Mouse (Mus musculus): Measurements from ENCODE around the gene Ilkap.

Ilkap gene

DNA sequence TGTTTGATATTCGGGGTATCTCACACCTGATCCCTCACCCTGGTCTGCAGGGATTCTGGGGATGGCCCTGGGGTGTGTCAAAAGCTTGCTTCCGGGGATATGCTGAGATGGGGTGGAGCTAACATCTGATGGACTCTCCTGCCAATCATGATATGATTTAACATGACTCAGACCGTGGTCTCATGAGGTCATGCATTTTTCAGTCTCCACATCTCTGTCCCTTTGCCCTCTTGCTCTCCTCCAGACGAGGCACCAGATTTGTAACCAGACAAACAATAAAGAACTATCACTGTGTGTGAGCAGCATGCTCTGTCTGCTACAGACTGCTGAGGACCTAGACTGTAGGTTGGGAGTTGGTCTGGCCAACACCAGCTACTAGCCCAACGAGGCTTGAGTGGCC is 36.5 kb downstream of the Ilkap start:
- DNase-seq (ENCODE audit: low spot score in 2 of 2), result no peak

DNA sequence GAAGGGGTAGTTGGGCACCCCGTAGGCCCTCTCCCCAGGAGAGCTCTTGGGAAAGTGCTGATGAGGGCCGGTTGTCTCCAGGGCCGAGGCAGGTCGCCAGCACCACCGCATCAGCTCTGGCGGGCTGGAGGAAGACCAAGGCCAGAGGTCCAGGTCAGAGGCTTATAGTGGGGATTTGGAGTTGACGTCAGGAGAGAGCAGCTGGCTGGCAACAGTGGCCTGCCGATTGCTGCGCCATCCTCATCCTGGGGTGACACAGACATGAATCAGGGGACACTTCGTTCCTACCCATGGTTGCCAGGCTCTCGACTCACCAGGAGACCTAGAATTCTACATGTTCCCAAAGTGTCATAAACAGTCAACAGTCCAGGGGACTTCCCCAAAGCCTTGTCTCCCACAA is 42.5 kb downstream of the Ilkap start:
- DNase-seq (ENCODE audit: low spot score in 2 of 2), result no peak

DNA sequence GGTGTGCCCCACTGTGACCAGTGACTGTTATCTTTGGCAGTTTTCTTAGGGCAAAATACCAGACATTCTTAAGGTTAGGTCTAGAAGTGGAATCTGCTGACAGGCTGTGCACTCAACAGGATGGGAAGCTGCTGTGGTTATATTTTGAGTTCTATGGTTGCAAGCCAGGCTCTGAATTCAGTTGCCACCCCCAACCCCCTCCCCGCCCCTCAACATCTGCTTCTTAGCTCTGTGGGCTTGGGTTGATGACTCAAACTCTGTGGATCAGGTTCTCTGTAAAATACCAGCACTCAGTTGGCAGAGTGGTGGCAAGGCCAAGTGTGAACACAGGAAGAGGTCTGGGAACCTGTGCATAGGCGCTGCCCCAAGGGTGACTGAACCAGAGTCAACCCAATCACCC is 46.3 kb downstream of the Ilkap start:
- DNase-seq (ENCODE audit: low spot score in 2 of 2), result no peak

DNA sequence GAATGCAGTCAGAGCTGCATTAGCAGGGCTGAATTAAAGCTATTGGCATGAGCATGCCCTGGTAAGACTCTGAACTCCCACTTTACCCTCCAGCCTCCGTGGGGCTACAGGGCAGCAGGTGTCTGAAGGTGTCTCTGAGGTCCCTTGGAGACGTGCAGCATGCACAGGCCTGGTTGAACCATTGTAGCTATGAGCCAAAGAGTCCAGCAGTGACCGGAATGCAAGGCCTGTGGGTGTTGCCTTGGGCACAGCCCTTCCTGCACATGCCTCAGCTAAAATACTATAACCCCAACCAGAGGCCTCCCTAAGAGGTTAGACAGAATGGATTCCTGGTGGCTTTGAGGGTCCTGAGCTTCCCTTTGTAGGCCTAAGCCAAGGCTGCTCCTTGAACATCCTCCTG is 47.4 kb downstream of the Ilkap start:
- no peak for DNase-seq (ENCODE audit: low spot score in 2 of 2)

DNA sequence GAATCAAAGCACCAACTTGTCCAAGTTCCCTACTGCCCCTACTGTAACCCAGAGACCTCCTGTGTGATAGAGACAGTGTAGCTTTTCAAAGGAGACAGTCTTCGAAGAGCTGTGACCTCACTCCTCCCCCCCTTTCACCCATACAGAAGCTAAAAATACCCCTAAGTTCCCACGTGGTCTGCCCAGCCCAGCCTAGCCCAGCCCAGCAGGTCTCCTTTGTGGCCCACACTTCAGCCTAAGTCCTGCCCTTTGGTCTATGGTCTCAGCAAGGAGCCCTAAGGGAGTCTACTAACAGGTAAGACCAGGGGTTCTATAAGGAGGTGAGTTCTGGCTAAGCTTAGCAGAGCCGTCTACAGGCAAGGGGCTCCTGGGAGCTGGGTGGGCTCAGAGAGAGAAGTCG is 47.8 kb downstream of the Ilkap start, which contains the start of gene Klhl30:
Gene Klhl30 (plus strand): TSS at position 176 of the 400 bp plus-strand sequence.
- no peak for DNase-seq (ENCODE audit: low spot score in 2 of 2)

DNA sequence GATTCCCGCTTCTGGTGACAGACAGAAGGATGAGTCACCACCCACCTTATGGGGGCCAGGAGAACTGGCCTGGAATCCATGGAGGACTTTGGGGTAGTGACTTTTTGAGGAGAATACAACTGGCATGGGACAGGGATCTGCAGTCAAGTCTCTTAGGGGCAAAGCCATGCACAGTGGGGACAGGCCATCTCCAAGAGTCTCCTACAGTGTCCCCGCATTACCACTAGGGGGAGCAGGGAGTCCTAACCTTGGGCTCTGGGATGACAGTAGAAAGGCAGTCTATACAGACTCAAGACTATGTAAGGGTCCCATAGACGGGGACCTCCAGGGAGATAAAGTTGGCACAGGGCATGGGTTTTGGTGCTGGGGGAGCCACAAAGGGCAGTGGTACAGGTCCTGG is 51.7 kb downstream of the Ilkap start:
- DNase-seq (ENCODE audit: low spot score in 2 of 2), result peak; percentile 35 to 64

DNA sequence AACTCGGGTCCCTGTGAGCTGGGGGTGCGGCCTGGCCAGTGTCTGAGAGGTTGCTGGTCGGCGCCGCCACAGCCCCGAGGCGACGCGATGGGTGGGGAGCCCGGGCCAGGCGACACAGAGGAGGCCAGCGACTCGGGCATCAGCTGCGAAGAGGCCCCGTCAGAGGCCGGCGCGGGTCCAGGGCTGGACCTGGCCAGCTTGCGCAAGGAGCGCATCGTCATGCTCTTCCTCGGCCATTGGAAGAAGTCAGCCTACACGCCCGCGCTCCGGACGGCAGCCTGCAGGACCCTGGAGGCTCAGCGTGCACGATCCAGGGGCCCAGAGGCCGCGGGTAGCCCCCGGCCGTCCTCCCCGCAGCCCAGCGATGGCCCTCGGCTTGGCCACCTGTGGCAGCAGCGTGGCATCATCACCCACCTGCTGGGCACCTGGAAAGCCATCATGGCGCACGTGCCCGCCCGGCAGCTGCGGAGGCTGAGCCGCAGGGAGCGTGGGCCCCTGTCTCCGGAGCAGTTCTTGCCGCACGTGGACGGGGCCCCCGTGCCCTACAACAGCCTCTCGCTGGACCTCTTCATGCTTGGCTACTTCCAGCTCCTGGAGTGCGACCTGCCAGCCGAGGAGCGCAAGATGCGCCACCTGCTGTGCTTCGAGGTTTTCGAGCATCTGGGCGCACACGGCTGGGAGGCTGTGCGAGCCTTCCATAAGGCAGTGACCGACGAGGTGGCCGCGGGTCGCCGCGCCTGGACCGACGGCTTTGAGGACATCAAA is 53.5 kb downstream of the Ilkap start:
- DNase-seq (ENCODE audit: low spot score in 2 of 2), result no peak

DNA sequence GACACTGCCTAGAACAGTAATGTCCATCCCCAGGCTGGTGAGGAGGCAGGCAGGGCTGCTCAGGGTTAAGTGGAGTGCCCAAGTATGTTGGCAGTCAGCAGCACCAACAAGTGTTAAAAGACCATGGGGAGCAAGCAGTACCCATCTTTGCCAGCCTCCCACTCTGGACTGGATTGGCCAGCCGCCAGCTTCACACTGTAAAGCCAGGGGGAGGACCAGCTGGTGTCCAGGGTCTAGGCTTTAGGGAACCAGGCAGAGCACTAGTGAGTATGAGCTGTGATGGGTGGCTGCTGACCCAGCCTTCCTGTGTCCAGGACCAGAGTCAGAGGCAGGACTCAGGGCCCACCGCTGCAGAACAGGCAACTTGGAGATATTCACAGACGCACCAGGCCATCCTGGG is 54.6 kb downstream of the Ilkap start:
- DNase-seq (ENCODE audit: low spot score in 2 of 2), result no peak

DNA sequence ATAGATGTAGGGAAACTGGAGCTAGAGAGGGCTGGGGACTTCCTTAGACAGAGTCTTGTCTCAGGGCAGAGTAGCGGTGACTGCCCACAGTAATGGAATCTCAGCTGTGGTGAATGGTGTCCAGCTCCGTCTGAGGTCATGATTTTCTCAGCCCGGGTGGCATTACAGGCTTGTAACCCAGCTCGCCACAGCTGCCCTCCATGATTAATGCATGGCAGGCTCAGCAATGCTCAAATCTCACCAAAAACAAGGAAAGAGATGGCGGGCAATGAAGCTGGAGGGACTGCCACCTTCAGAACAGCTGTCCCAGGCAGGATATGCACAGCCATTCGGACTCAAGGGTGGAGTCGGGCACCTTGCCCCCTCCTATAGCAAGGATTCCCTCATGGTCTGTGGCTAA is 61.3 kb downstream of the Ilkap start:
- no peak for DNase-seq (ENCODE audit: low spot score in 2 of 2)

DNA sequence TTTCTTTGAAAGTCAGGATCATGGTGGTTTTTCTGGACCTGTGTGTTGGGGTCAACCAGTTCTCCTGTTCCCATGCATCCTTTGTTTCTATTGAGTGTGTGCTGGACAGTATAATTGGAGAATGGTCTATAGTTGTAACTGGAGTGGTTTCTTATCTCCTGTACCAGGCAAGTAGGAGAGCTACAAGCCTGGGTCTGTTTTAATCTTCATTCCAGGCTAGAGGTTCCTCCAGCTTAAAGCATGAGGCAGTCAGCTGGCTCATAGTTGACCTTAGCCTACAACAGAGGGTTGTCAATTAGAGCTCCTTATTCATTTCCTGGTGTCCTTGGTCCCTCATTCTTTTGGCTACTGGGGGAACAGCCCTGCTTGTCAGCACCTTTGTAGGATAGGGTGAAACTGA is 65.0 kb downstream of the Ilkap start:
- DNase-seq (ENCODE audit: low spot score in 2 of 2), result no peak

DNA sequence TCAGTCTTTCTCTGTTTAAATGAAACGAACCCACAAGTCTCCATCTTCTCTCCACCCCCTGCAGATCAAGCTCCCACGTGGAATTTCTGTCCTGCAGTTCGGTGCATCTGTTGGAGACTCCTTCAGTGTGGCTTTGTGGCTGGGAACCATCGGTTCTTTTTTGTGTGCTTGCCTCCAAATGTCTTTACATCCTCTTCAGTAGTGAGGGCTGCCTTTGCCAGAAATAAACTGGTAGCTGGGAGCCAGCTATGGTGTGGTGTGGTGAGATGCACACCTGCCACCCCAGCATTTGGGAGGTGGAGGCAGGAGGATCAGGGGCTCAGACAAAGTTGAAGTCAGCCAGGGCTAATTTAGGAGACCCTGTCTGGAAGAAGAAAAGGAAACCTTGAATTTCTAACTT is 66.5 kb downstream of the Ilkap start:
- DNase-seq (ENCODE audit: low spot score in 2 of 2), result no peak

DNA sequence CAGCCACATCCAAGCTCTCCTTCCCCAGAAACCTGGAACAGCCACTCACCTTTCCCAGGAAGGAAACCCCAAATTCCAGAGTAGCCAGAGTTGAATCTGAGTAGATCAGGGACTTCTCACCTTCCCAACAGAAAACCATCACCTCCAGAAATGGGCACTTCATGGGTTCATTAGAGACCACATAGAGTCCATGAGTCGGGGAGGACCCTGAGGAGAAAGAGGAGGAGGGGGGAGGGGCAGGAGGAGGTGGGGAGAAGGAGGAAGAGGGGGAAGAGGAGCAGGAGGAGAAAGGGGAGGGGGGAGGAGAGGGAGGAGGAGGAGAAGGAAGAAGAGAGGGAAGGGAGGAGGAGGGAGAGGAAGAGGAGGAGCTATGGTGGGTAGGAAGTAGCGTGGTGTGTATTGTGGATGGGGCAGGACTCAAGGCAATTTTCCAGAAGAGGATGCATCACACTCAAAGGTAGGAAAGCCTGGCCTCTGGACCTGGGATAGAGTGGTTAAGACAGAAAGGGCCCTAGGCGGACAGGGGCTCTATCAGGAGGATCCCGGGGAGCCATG is 73.0 kb downstream of the Ilkap start:
- no peak for DNase-seq (ENCODE audit: low spot score in 2 of 2)

DNA sequence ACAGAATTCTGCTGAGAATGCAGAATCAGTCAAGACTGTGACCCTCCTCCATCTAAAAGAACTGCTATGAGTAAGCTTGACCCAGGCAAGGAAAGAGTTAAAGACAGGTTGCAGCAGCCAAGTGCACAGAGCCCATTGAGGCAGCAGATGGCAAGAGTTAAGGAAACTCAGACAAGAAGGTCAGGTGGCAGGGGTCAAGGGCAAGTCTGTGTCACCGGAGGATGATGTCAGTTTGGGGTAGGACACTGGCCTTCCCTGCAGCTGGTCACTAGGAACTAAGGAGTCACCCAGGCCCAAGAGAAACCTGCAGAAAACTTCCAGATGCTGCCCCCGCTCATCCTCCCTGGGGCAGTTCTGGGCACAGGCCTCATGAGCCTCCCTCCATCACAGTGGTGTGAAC is 74.0 kb downstream of the Ilkap start:
- no peak for DNase-seq (ENCODE audit: low spot score in 2 of 2)

All from spleen, postnatal 14 days (tissue).